Mouse (Mus musculus): ENCODE measurements around the gene Dgkq. TPM values are rescaled to one million over a fixed set of nuclear protein-coding genes. Genes with fewer than 3 reads are reported as not detected.

Dgkq gene
- total RNA-seq, 2 experiments from 2014 or later = 19.9 to 21.3 TPM

- DNase-seq (ENCODE audit: low spot score in 2 of 2) = no peak
Observed at GRCm38 (mm10) chr5:108621870-108622269, 47.6 kb downstream of the Dgkq start.

- DNase-seq (ENCODE audit: low spot score in 2 of 2) = no peak
Observed at GRCm38 (mm10) chr5:108610426-108610825, 59.0 kb downstream of the Dgkq start.

- no peak for DNase-seq (ENCODE audit: low spot score in 2 of 2)
Observed at GRCm38 (mm10) chr5:108602537-108602936, 66.9 kb downstream of the Dgkq start.

GRCm38 (mm10) chr5:108599923-108600322 lies 69.5 kb downstream of the Dgkq start:
- DNase-seq (ENCODE audit: low spot score in 2 of 2) = no peak

Other genes with a start within 250 kb of the Dgkq start
- gene Atp5k, start 235.2 kb downstream of the Dgkq start, total RNA-seq (2021) = 100 to 1,000 TPM; 457 to 578 TPM
- gene Mfsd7a, start 220.8 kb downstream of the Dgkq start, total RNA-seq (2021) = 1 to 10 TPM; 1.5 to 2.4 TPM
- 10 to 100 TPM; 25.6 to 41.8 TPM for gene Pcgf3, start 208.4 kb downstream of the Dgkq start, total RNA-seq (2021)
- gene Cplx1, start 119.6 kb downstream of the Dgkq start, total RNA-seq (2021) = 1 to 10 TPM; 1.8 to 3.4 TPM
- gene Gak, start 39.9 kb downstream of the Dgkq start, total RNA-seq (2021) = 10 to 100 TPM; 78.1 to 94.1 TPM
- 10 to 100 TPM; 17.2 to 25.4 TPM for gene Tmem175, start 39.9 kb downstream of the Dgkq start, total RNA-seq (2021)
- gene Idua, start 9.3 kb downstream of the Dgkq start, total RNA-seq (2021) = 10 to 100 TPM; 14.3 to 14.8 TPM
- under 1 TPM; 0.06 to 0.23 TPM for gene Slc26a1, start 5.9 kb upstream of the Dgkq start, total RNA-seq (2021)
- 10 to 100 TPM; 30.3 to 68.9 TPM for gene Fgfrl1, start 22.7 kb upstream of the Dgkq start, total RNA-seq (2021)
- gene Rnf212, start 105.3 kb upstream of the Dgkq start, total RNA-seq (2021) = not detected
- gene Tmed11, start 125.7 kb upstream of the Dgkq start, total RNA-seq (2021) = not detected
- not detected for gene Vmn2r8, start 139.2 kb upstream of the Dgkq start, total RNA-seq (2021)
- gene Vmn2r9, start 182.9 kb upstream of the Dgkq start, total RNA-seq (2021) = not detected